Mouse (Mus musculus): ENCODE data around the gene Asb8. TPM values are rescaled to one million over a fixed set of nuclear protein-coding genes. Genes with fewer than 3 reads are reported as not detected.

Asb8 gene
- polyA plus RNA-seq (2014; fragmentation: Illumina TruSeq; extraction: RNeasy Lipid Tissue Mini Kit (QIAGEN cat#74804); ENCODE audit: low read depth, low replicate concordance): 27.2 TPM

GRCm38 (mm10) chr15:98165525-98165924 is at the start of gene Asb8:
Gene Asb8 (minus strand): TSS chr15:98165625.

GRCm38 (mm10) chr15:98195442-98195841 is 30.0 kb upstream of the Asb8 start, which contains the start of gene Olfr288:
Gene Olfr288 (minus strand): TSS chr15:98195542.

GRCm38 (mm10) chr15:98166963-98167644 is 1.7 kb upstream of the Asb8 start, which contains the start of gene Ccdc184:
Gene Ccdc184 (plus strand): TSS chr15:98167158.

GRCm38 (mm10) chr15:98093121-98094011 is 72.1 kb downstream of the Asb8 start, which contains the start of gene Senp1:
Gene Senp1 (minus strand): TSS chr15:98093744.

GRCm38 (mm10) chr15:98092372-98093120 is 72.9 kb downstream of the Asb8 start, which contains the start of gene Pfkm:
Gene Pfkm (plus strand): TSS chr15:98092589.

Other genes with a start within 250 kb of the Asb8 start
- gene Tmem106c, start 201.4 kb downstream of the Asb8 start, polyA plus RNA-seq (2014; fragmentation: Illumina TruSeq; extraction: RNeasy Lipid Tissue Mini Kit (QIAGEN cat#74804); ENCODE audit: low read depth, low replicate concordance): 8.1 TPM
- gene Col2a1, start 160.9 kb downstream of the Asb8 start, polyA plus RNA-seq (2014; fragmentation: Illumina TruSeq; extraction: RNeasy Lipid Tissue Mini Kit (QIAGEN cat#74804); ENCODE audit: low read depth, low replicate concordance): not detected
- gene Pfkm, start 73.0 kb downstream of the Asb8 start, polyA plus RNA-seq (2014; fragmentation: Illumina TruSeq; extraction: RNeasy Lipid Tissue Mini Kit (QIAGEN cat#74804); ENCODE audit: low read depth, low replicate concordance): 8.8 TPM
- 24.9 TPM for gene Senp1, start 71.9 kb downstream of the Asb8 start, polyA plus RNA-seq (2014; fragmentation: Illumina TruSeq; extraction: RNeasy Lipid Tissue Mini Kit (QIAGEN cat#74804); ENCODE audit: low read depth, low replicate concordance)
- gene Ccdc184, start 1.5 kb upstream of the Asb8 start, polyA plus RNA-seq (2014; fragmentation: Illumina TruSeq; extraction: RNeasy Lipid Tissue Mini Kit (QIAGEN cat#74804); ENCODE audit: low read depth, low replicate concordance): 0.12 TPM
- not detected for gene Olfr288, start 29.9 kb upstream of the Asb8 start, polyA plus RNA-seq (2014; fragmentation: Illumina TruSeq; extraction: RNeasy Lipid Tissue Mini Kit (QIAGEN cat#74804); ENCODE audit: low read depth, low replicate concordance)
- not detected for gene Gm44579, start 55.4 kb upstream of the Asb8 start, polyA plus RNA-seq (2014; fragmentation: Illumina TruSeq; extraction: RNeasy Lipid Tissue Mini Kit (QIAGEN cat#74804); ENCODE audit: low read depth, low replicate concordance)
- not detected for gene Olfr287, start 55.4 kb upstream of the Asb8 start, polyA plus RNA-seq (2014; fragmentation: Illumina TruSeq; extraction: RNeasy Lipid Tissue Mini Kit (QIAGEN cat#74804); ENCODE audit: low read depth, low replicate concordance)
- gene Olfr286, start 68.8 kb upstream of the Asb8 start, polyA plus RNA-seq (2014; fragmentation: Illumina TruSeq; extraction: RNeasy Lipid Tissue Mini Kit (QIAGEN cat#74804); ENCODE audit: low read depth, low replicate concordance): not detected
- gene H1fnt, start 91.7 kb upstream of the Asb8 start, polyA plus RNA-seq (2014; fragmentation: Illumina TruSeq; extraction: RNeasy Lipid Tissue Mini Kit (QIAGEN cat#74804); ENCODE audit: low read depth, low replicate concordance): not detected
- gene Zfp641, start 130.5 kb upstream of the Asb8 start, polyA plus RNA-seq (2014; fragmentation: Illumina TruSeq; extraction: RNeasy Lipid Tissue Mini Kit (QIAGEN cat#74804); ENCODE audit: low read depth, low replicate concordance): 4.4 TPM
- gene Olfr285, start 151.7 kb upstream of the Asb8 start, polyA plus RNA-seq (2014; fragmentation: Illumina TruSeq; extraction: RNeasy Lipid Tissue Mini Kit (QIAGEN cat#74804); ENCODE audit: low read depth, low replicate concordance): not detected
- gene Olfr284, start 175.4 kb upstream of the Asb8 start, polyA plus RNA-seq (2014; fragmentation: Illumina TruSeq; extraction: RNeasy Lipid Tissue Mini Kit (QIAGEN cat#74804); ENCODE audit: low read depth, low replicate concordance): not detected
- gene Olfr283, start 215.3 kb upstream of the Asb8 start, polyA plus RNA-seq (2014; fragmentation: Illumina TruSeq; extraction: RNeasy Lipid Tissue Mini Kit (QIAGEN cat#74804); ENCODE audit: low read depth, low replicate concordance): not detected

Data from kidney, adult 10 weeks (tissue).